Mouse (Mus musculus): ENCODE measurements around the gene Gstp1. TPM values are rescaled to one million over a fixed set of nuclear protein-coding genes. Genes with fewer than 3 reads are reported as not detected.

Gene Gstp1
- 100 to 1,000 TPM; 219 to 238 TPM for total RNA-seq (2023)

DNA sequence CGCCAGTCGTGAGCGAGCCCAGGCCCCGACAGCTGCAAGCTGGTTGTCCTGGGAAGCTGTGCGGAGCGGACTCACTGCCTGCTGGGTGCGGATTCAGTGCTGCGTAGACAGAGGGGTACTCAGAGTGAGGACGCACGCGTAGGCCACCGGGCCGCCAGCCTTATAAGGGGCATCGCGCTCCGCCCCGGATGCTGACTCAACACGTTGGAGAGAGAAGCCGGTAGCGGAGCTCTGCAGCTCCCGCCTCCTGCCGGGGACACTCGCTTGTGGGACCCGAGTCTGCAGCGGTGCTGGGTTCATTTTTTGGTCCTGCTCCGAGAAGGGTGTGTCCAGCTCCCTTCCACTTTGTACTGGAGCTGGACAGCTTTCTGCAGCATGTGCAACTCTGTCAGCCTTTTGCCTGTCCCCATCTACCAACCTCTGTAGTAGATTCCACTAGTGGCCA is at the start of gene Gstp1:
Gstp1 (minus strand) TSS at position 198 of the 445 bp plus-strand sequence.

GRCm38 (mm10) chr19:4081394-4081793 is 43.6 kb upstream of the Gstp1 start, which contains the start of gene Cabp2:
Gene Cabp2, plus strand, starts transcription at chr19:4081578.

DNA sequence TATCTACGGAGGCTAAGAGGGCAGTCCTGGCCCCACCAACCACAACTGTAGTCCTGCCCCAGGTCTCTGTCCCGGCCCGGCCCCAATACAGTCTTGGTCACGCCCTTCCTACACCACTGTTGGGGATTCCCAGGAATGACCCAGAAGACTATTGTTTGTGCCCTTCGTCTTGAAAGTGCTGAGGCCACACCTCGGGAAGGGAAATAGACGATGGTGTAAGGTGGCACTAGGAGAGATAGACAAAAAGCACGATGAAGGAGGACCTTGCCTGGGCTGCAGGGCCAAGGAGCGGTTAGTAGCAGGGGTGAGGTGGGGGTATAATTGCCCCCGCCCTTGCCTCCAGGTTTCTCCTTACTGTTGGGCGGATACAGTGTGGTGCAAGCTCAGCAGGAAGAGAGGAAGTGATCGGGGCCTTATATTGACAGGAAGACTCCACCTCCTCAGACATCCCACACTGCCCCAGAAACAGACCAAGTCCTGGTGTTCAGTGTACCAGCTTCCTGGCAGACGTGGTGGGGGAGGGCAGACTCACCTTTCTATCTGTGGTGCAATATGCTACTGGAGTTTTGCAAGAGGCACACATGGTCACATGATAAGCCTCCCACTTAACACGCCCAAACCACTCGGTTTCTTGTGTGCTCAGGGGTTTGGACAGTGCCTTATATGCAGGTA is 21.4 kb upstream of the Gstp1 start, which contains the start of gene Gstp3:
Gstp3 (minus strand) TSS at position 501 of the 672 bp plus-strand sequence.

DNA sequence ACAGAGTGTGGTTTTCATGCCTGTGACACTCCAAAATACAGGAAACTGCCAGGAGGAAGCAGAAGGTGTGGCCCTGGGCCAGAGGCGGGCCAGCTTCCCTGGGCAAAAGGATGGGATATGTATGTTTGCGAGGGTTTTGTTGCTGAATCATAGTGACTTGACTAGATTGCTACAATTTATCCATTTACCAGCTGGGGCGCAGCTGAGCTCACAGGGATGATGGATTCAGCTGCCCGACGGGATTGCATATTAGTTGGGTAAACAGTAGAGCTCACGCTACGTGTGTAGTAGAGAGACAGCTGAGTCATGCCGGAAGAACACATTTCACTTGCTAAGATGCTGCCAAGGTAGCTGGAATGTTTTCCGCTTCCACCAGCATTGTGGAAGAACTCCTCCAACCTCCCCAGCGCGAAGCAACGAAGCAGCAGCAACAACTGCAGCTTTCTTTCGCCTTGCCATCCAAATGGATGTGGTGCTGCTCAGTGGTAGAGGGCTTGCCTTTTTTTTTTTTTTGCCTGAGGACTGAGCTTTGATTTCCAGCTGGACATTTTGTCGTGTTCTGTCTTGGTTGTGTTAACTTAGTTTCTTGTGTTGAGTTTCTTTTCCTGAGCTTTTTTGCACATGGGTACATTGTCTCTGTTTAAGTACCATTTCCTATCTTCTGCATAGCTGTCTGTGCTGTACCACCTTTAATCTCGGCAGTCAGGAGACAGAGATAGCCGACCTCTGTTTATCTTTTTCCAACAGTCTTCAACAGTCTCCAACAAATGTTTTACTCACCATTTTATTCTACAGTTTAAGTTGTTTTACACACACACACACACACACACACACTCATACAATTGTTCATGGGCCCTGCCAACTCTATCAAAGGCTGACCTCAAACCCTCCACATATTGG is 8.4 kb upstream of the Gstp1 start, which contains the start of gene Gstp2:
Gstp2 (minus strand) TSS at position 58 of the 900 bp plus-strand sequence.

DNA sequence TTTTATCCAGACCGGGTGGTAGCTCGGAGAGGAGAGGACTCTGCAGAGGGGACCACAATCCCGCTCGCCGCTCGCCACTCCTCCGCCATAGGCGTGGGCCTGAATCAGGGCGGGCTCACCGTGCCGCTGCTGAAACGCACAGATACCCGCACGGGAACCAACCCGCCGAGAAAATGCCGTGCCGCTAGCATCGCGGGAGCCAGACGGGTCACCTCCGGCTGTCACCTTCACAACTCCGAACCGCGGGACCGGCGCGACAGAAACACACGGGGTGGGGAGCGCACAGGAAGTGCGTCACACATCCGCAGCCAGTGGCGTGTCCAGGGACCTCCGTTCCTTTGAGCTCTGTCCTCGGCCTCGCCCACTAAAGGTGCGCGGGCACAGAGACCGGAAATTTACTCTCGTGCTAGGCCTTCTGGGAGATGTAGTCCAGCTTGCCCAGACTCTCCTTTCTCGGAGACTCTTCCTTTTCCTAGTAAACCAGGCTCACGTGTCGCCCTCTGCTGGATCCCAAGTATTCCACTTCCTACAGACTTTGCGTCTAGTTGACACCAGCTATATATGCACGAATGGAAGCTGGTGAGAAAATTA is 25.3 kb downstream of the Gstp1 start, which contains the start of gene Ndufv1:
Ndufv1 (minus strand) TSS at position 375 of the 591 bp plus-strand sequence.

DNA sequence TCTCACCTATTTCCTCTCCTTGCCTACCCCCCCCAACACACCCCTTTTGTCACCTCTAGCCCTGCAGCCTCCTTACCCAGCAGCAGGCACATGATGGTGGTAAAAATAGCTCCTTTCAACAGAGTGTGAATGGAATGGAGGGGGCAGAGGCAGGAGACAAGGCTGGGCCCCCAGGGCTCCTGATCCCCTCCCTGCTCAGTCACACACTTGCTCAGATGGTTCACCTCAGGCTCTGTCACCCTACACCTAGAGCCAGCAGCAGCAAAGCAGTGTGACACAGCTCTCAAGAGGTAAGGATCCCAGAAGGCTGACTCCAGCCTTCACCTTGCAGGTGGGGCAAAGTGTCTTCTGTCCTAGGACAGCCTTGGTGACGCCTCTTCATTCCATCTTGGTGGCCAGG is 34.7 kb downstream of the Gstp1 start, which contains the start of gene Doc2g:
Doc2g (plus strand) TSS at position 202 of the 400 bp plus-strand sequence.

GRCm38 (mm10) chr19:4000119-4000900 is 37.5 kb downstream of the Gstp1 start, which contains the start of the genes Nudt8 and Gm49405:
Gene Nudt8, plus strand, starts transcription at chr19:4000580.
Gene Gm49405, plus strand, starts transcription at chr19:4000626.

DNA sequence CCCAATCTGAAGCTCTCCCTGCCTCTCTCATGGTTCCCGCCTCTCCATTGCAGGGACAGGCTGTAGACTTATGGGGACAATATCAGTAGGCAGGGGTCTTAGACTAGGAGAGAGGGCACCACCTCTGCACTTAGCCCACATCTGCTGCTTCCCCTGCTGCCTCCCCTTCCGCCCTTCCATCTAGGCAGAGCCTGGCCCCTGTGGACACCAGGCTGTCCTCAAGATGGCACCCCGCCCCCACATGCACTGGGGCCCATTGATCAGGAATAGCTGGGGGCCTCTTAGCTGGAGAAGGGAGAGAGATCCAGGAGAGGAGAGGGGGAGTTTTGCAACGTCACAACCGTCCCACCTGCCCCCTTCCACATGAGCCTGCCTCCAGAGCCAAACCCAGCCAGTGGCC is 45.4 kb downstream of the Gstp1 start, which contains the start of gene Tbx10:
Tbx10 (plus strand) TSS at position 337 of the 400 bp plus-strand sequence.

GRCm38 (mm10) chr19:3986334-3986733 is 51.5 kb downstream of the Gstp1 start, which contains the start of gene Acy3:
Gene Acy3, plus strand, starts transcription at chr19:3986570.

Other genes with a start within 250 kb of the Gstp1 start
- gene Chka, start 186.2 kb downstream of the Gstp1 start, total RNA-seq (2023) = 10 to 100 TPM; 45.6 to 87.1 TPM
- 10 to 100 TPM; 69.9 to 85.2 TPM for gene Tcirg1, start 130.9 kb downstream of the Gstp1 start, total RNA-seq (2023)
- 10 to 100 TPM; 55.5 to 58.7 TPM for gene Ndufs8, start 125.2 kb downstream of the Gstp1 start, total RNA-seq (2023)
- under 1 TPM; 0.59 to 0.76 TPM for gene Aldh3b1, start 108.2 kb downstream of the Gstp1 start, total RNA-seq (2023)
- gene Unc93b1, start 102.8 kb downstream of the Gstp1 start, total RNA-seq (2023) = 10 to 100 TPM; 15.1 to 18.0 TPM
- not detected for gene Aldh3b3, start 79.3 kb downstream of the Gstp1 start, total RNA-seq (2023)
- not detected for gene Aldh3b2, start 65.7 kb downstream of the Gstp1 start, total RNA-seq (2023)
- not detected for gene Acy3, start 51.4 kb downstream of the Gstp1 start, total RNA-seq (2023)
- not detected for gene Tbx10, start 45.2 kb downstream of the Gstp1 start, total RNA-seq (2023)
- gene Nudt8, start 37.4 kb downstream of the Gstp1 start, total RNA-seq (2023) = 1 to 10 TPM; 5.1 to 8.8 TPM
- gene Gm49405, start 37.4 kb downstream of the Gstp1 start, total RNA-seq (2023) = 1 to 10 TPM; 1.2 to 1.4 TPM
- 1 to 10 TPM; 3.3 to 3.8 TPM for gene Doc2g, start 34.7 kb downstream of the Gstp1 start, total RNA-seq (2023)
- gene Ndufv1, start 25.2 kb downstream of the Gstp1 start, total RNA-seq (2023) = 10 to 100 TPM; 92.7 to 97.9 TPM
- gene Gstp2, start 8.0 kb upstream of the Gstp1 start, total RNA-seq (2023) = 10 to 100 TPM; 26.7 to 30.7 TPM
- 10 to 100 TPM; 28.7 to 37.1 TPM for gene Gstp3, start 21.6 kb upstream of the Gstp1 start, total RNA-seq (2023)
- gene Cabp2, start 43.6 kb upstream of the Gstp1 start, total RNA-seq (2023) = not detected
- 100 to 1,000 TPM; 166 to 171 TPM for gene Cdk2ap2, start 59.2 kb upstream of the Gstp1 start, total RNA-seq (2023)
- 100 to 1,000 TPM; 322 TPM for gene Pitpnm1, start 62.0 kb upstream of the Gstp1 start, total RNA-seq (2023)
- 100 to 1,000 TPM; 144 to 147 TPM for gene Aip, start 87.9 kb upstream of the Gstp1 start, total RNA-seq (2023)
- 1 to 10 TPM in 1 of 2 experiments, under 1 TPM in 1; 0.99 to 1.7 TPM for gene Gpr152, start 101.8 kb upstream of the Gstp1 start, total RNA-seq (2023)
- gene Cabp4, start 106.0 kb upstream of the Gstp1 start, total RNA-seq (2023) = not detected
- gene Coro1b, start 110.6 kb upstream of the Gstp1 start, total RNA-seq (2023) = 100 to 1,000 TPM; 127 to 139 TPM
- gene Ptprcap, start 115.6 kb upstream of the Gstp1 start, total RNA-seq (2023) = 100 to 1,000 TPM; 313 to 348 TPM
- 10 to 100 TPM; 34.8 to 49.8 TPM for gene Rps6kb2, start 125.4 kb upstream of the Gstp1 start, total RNA-seq (2023)
- gene Carns1, start 137.5 kb upstream of the Gstp1 start, total RNA-seq (2023) = 10 to 100 TPM; 68.8 to 73.6 TPM
- gene Tbc1d10c, start 153.3 kb upstream of the Gstp1 start, total RNA-seq (2023) = 100 to 1,000 TPM; 292 to 316 TPM
- 100 to 1,000 TPM; 386 to 415 TPM for gene Ppp1ca, start 154.1 kb upstream of the Gstp1 start, total RNA-seq (2023)
- 10 to 100 TPM; 46.6 to 54.9 TPM for gene Rad9a, start 163.7 kb upstream of the Gstp1 start, total RNA-seq (2023)
- gene Clcf1, start 176.3 kb upstream of the Gstp1 start, total RNA-seq (2023) = 100 to 1,000 TPM; 139 to 167 TPM
- not detected for gene AC109138.7, start 176.4 kb upstream of the Gstp1 start, total RNA-seq (2023)
- 10 to 100 TPM; 50.8 to 51.4 TPM for gene Pold4, start 193.9 kb upstream of the Gstp1 start, total RNA-seq (2023)
- gene Ssh3, start 231.2 kb upstream of the Gstp1 start, total RNA-seq (2023) = 10 to 100 TPM; 17.8 to 18.9 TPM
- gene Ankrd13d, start 245.2 kb upstream of the Gstp1 start, total RNA-seq (2023) = 10 to 100 TPM; 19.0 to 20.5 TPM